In the genomic region with DNA sequence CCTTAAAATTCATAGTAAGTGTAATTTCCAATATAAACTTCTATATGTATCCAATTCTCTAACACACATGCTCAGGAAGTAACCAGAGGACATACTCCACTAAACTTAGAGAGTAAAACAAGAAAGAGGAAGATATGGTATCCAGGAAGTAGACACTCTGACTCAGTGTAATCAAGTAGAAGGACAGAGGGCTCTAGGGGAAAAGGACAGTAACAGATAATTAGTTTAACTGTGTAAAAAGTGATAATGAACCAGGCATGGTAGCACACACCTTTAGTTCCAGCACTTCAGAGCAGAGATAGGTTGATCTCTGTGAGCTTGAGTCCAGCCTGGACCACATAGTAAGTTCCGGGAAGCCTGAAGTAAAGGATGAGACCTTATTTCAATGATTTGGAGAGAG, we compare ENCODE assay signal across 17 mouse cellular contexts.
"Had no signal": no experiment of that assay in that cellular context is flagged by ENCODE, and none has a peak within 500 bp of the region (broad histone marks: within the 10 kb centered on the region; RNA-seq: fewer than 3 reads in every experiment).

No protein-coding gene starts in this region.

- ATAC-seq: inflammation-experienced regulatory T-cells, adult 6 months; intestine, postnatal 0 days; midbrain, embryonic 16.5 days had no signal

- H3K4me1 ChIP-seq: limb, embryonic 15.5 days; neural tube, embryonic 13.5 days had no signal

- H3K9ac ChIP-seq: limb, embryonic 15.5 days; liver, embryonic 13.5 days; neural tube, embryonic 13.5 days had no signal

- H3K4me3 ChIP-seq: limb, embryonic 15.5 days; liver, embryonic 13.5 days; megakaryocyte, embryonic 14.5 days; neural tube, embryonic 13.5 days had no signal

- H3K9me3 ChIP-seq: limb, embryonic 15.5 days; liver, embryonic 13.5 days; megakaryocyte, embryonic 14.5 days; neural tube, embryonic 13.5 days had no signal

- H3K27me3 ChIP-seq: limb, embryonic 15.5 days; liver, embryonic 13.5 days; megakaryocyte, embryonic 14.5 days; neural tube, embryonic 13.5 days had no signal

- H3K4me2 ChIP-seq: limb, embryonic 15.5 days; liver, embryonic 13.5 days; midbrain, embryonic 11.5 days; neural tube, embryonic 13.5 days had no signal

- H3K36me3 ChIP-seq: limb, embryonic 15.5 days; liver, embryonic 13.5 days; neural tube, embryonic 13.5 days had no signal

- DNase-seq: kidney, adult 9 months; kidney, postnatal 36 days; layer of hippocampus, adult 9-11 months; layer of hippocampus, postnatal 36 days; liver, embryonic 13.5 days; lung, adult 18-20 months; right cerebral cortex, adult 18-20 months; thymus, adult 18-20 months; thymus, postnatal 14 days had no signal

- H3K27ac ChIP-seq: kidney, postnatal 0 days; limb, embryonic 15.5 days; liver, embryonic 13.5 days; neural tube, embryonic 13.5 days had no signal
